Mouse (Mus musculus): ENCODE data around the gene Ehbp1l1.
A peak's percentile ranks its signal among the peaks of the same experiment; 100 is the strongest.

Gene Ehbp1l1

GRCm38 (mm10) chr19:5734325-5734724 is 8.2 kb upstream of the Ehbp1l1 start:
- DNase-seq (ENCODE audit: low spot score in 2 of 2), result no peak

- peak; percentile 91 to 94 for DNase-seq (ENCODE audit: low spot score in 2 of 2)
Measured at GRCm38 (mm10) chr19:5731264-5731978, 5.3 kb upstream of the Ehbp1l1 start.

DNA sequence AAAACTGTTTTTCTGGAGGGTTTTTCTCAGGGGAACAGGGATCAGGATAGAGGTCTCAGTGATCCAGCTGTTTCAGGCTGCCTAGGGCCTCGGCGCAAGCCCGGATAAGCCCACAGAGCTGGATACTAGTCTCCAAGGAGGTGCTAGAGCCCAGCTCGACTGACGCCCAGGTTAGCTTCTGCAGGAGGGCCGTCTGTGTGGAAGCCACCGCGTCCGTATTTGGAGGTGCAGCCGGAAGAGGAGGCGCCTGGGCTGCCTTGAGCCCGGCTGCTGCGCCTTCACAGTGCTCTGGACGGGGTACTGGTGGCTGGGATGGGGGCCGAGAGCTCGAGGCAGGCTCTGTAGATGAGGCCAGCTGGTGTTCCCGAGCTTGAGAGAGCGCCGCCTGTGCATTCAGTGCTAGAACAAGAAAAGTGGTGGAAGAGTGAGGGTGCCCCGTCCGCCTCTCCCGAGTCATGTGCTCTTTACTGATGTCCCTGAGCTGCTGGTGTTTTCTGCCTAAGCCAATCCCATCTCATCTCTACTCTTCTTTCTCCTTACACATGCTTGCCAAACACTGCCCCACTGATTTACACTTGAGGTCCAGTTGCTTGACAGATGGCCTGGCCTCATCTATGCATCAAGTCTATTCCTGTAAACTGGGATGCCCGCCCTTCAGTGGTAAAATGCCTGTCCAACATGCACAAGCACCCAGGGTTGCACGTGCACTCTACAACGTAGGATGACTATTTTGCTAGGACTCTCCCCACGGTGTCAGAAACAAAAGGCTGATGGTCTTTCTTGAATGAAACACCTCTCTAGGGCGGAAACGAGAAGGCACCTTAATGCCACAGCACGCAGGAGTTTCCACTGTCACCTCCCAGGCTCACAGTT is 4.4 kb upstream of the Ehbp1l1 start:
- no peak for DNase-seq (ENCODE audit: low spot score in 2 of 2)

DNA sequence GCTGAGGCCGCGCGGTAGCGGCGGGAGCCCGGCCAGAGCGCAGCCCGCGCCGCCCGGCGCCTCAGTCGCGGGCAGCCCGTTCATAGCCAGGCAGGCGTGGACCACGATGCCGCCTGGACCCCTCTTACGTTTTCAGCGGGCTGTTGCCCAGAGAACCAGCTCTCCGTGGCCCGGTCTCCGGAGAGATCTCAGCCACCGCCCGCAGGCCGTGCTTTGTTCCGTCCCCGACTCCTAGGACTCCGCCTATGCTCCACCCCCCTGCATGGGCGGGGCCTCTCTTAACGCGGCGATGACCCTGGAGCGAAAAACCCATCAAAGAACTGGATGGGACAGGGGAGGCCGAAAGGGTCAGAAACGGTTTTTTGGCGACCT is 3.3 kb upstream of the Ehbp1l1 start, which contains the start of gene Fam89b:
Gene Fam89b (minus strand): TSS at position 210 of the 372 bp plus-strand sequence.
- DNase-seq (ENCODE audit: low spot score in 2 of 2), result peak; percentile 88 to 91

DNA sequence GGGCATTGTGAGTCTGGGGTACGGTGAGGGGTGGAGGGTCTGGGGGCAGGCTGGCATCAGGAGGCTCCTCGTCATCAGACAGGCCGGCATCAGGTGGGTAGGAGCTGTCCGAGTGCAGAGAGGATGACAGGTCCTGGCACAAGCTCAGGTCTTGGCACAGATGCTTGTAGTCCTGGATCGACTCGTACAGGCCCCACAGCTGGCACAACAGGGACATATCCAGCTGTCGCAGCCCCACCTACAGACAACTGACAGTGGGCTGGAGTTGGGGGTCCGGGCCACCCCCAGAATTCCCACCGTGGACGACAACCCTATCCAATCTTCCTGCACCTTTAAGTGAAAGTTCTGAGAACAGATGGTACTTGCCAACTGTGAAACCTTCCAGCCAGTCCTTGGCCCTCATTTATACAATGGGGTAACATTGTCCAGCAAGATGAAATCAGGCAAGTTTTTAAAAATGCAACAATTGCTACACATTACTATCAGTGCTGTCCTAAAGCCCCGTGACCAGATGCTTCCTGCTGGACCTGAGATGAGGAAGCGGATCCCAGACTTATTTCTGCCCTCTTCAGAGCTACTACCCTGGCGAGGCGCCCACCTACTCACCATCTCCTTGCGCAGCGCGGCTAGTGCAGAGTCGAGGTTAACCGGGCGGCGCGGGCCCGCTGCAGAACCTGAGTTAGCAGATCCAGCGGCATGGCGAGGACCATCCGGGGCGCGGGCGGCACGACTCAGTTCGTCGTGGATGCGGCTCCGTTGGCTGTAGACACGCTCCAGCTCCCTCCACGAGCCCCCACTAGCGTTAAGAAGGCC is 2.7 kb upstream of the Ehbp1l1 start:
- peak in 1 of 2 experiments; percentile 38 for DNase-seq (ENCODE audit: low spot score in 2 of 2)

- DNase-seq (ENCODE audit: low spot score in 2 of 2), result peak; percentile 81 to 88
Measured at GRCm38 (mm10) chr19:5727701-5728100, 1.6 kb upstream of the Ehbp1l1 start.

DNA sequence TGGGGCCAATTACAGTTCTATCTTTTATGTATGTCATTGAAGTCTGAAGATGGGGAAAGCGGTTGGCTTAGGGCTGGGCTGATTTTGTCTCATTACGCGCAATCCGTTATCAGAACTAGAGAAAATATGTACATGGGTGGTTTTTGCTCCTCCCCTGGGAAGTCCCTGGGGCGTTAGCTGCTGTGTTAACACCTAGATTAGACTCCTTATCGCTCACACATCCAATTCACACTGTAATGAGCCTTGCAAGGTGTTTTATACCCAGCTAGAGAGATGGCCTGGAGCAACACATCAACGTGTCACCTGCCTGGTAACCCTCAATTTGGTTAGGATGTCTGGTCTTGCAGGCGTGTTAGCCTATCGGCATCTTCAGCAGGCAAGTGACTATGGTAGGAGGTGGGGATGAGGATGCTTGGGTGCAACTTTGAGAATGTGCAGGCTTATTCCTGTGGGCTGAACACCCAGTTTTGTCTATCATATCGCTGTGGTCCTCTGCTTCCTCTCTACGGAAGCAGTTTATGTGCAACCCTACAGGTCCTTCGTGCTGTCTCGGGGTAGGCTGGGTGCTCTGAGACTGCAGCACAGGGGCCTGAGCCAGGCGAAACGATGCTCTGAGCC is 953 bp upstream of the Ehbp1l1 start:
- DNase-seq (ENCODE audit: low spot score in 2 of 2), result no peak

DNA sequence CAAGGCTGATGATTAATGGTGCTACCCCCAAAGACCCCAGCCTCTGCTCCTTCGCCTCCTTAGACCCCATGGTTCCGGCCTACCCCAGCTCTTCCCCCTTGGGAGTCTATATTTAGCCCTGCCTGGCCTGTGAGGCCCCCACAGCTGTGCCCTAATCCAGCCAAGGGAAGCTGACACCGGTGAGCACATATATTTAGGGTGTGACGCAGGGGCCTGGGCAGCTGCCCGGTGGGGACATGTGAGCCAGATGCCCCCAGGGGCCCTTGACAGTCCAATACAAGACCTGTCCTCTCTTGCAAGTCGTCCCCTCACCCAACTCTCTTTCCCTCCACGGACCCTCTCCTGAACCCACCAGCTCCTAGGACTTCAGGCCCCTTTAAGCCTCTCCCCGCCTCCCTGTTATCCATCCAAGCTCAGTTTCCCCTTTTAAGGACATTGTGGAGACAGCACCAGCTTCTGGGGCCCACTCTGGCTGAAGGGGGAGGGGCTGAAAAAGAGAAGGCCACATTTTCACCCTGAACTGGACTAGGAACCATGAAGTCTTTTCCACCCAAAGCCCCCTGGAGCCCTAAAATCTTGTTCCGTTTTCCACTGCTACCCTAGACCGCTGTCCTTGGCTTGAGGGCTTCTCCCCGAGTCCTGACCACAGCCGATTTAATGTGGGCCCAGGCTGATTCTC is 949 bp downstream of the Ehbp1l1 start:
- DNase-seq (ENCODE audit: low spot score in 2 of 2), result peak; percentile 18 to 52

- DNase-seq (ENCODE audit: low spot score in 2 of 2), result peak; percentile 71 to 85
Measured at GRCm38 (mm10) chr19:5724549-5724941, 1.6 kb downstream of the Ehbp1l1 start.

DNA sequence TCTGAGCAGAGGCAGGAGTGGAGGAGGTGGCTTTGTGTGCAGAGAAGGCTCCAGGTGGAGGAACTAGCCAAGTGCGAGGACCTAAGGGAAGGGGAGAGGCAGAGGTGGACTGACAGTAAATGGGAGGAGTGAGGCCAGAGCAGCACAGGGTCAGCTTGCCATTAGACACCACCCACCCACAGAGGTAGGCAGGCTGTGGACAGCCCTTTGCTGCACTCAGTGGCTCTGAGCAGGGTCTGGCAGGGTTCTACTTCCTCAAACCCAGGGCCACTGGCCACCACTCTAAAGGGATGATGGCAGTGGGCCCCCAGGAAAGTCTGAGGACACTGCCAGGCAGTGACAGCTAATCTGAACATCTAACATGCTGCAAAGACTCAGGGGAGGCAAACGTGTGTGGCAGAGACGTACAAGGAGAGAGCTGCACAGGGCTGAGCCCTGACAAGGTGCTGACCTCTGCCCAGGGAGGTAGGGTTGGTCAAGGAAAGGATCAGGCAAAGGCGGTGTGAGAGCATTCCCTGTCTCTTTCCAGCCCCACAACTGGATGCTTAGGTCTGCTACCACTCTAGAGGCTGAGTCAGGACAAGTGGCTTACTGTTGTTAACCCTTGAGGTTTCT is 2.1 kb downstream of the Ehbp1l1 start:
- DNase-seq (ENCODE audit: low spot score in 2 of 2), result no peak

- no peak for DNase-seq (ENCODE audit: low spot score in 2 of 2)
Measured at GRCm38 (mm10) chr19:5722848-5723425, 3.2 kb downstream of the Ehbp1l1 start.

DNA sequence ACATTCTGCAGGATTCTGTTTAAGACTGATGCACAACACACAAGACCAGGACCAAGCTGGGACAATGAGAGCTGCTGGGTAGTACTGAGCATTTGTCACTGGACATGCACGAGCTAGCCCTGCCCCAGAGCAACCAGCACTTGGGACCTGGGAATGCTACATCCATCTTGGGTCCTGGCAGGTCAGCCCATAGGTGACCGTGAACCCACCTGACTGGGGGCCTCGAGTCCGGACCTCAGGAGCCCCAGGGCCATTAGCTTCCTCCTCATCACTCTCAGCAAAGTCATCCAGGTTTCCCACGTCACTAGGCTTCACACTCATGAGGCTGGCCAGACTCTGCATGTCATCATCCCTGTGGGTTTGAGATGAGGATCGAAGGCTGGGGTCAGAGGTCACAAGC is 4.9 kb downstream of the Ehbp1l1 start:
- DNase-seq (ENCODE audit: low spot score in 2 of 2), result no peak

DNA sequence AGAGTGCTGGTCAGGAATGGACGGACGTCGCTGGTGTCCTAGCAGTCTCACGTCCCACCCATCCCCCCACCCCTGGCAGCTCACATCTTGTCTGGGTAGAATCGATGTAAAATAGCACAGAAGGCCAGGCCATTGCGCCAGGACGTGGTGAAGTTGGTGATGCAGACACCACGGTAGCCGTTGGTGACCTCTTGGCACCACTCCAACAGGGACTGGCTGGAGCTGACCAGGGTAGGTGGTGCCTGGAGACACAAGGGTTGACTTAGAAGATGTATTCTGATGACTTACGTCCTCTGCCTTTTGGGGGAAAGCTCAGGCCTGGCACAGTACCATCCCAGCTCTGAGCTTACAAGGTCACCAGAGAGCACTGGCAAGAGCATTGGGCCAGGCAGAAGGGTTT is 9.2 kb downstream of the Ehbp1l1 start:
- no peak for DNase-seq (ENCODE audit: low spot score in 2 of 2)

DNA sequence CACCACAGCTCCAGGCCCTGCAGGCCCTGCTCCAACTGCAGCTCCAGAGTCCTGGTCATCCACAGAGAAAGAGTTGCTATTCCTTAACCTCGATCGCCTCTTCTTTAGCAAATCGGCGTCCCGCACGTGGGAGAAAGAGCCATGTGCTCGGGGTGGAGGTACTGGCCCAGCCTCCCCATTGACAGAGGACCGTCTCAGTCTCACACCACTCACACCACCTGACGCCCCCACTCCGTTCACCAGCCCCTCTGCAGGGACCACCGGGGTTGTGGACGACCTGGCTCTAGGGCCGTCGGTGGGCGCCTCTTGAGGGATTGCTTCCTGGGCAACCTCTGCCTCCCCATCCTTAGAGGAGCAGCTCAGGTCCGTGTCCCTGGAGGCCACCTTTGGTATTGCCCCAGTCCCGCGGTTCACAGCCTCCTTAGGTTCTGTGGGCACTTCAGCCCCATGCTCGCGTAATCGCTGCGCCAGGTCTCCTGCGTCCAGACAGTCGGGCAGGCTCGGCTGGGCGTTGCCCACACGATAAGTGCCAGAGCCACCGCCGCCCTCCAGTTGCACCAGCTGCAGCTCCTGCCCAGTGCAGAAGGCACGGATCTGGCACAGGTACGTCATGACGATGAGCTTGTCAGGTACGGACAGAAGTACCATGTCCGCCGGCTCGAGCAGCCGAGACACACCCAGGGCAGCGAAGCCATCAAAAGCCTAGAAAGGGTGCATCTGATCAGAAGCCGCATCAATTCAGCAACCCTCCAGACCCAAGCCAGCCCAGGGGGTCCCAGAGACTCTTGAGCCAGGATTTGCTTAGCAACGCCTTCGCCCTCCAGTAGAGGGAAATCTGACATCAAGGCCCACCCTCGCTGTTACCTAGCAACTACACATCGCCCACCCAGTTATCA is 10.1 kb downstream of the Ehbp1l1 start:
- DNase-seq (ENCODE audit: low spot score in 2 of 2), result no peak

DNA sequence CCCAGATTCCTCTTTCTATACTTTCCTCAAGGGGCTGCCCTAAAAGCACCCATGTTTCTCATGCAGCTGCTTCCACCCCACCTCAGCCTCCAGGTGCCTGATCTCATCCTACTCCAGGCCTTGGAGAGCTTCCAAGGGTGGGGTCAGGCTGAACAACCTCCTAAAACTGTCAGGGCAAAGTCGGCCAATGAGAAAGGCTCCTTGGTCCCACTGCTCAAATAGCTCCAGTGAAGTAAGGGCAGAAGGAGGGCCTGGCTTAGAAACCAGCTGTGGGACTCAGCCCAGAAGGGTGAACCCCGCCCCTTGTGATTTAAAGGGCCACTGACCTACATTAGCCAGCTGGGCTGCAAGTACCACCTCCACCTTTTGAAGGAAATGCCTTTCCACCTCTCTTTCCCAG is 12.4 kb downstream of the Ehbp1l1 start:
- peak; percentile 45 to 79 for DNase-seq (ENCODE audit: low spot score in 2 of 2)

DNA sequence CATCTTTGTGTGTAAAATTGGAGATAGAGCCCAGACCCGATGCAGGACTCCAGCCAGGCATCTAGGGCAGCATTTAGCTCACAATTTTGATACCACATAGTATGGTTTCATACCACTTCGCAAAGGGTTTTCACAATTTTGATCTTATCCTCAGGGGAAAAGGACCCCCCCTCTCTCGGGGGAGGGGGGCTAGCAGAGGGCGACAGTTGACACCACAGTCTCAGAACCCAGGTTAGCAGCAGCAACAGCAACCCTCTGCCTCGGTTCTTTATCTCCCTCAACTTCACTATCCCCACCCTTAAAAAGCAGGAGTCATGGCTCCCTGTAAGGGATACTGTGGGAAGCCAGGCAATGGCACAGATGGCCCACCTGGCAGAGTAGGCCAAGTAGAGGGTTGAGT is 12.9 kb downstream of the Ehbp1l1 start:
- DNase-seq (ENCODE audit: low spot score in 2 of 2), result no peak

DNA sequence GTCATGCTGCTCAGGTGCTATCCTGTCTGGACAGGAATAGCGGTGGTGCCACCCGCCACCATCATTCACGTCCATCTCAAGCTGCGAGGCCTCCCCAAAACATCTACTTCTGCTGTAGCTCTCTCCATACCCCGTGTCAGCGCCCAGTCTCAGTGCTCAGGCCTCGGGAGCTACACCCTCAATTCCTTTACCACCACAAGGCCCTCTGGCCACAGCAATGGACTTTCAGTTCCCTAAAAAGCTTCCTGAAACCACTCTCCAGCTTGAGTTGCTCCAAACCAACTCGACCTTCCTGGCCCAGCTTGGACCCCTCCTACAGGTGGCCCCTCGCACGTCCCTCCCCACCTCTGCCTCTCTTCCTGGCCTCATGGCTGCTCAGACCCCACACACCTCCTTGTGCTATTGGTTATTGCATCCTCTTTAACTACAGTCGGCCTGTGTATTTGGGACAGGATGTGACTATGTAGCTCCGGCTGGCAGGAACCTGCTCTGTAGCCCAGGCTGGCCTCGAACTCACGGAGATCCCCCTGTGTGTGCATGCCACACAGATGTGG is 14.1 kb downstream of the Ehbp1l1 start:
- no peak for DNase-seq (ENCODE audit: low spot score in 2 of 2)

- peak; percentile 55 to 66 for DNase-seq (ENCODE audit: low spot score in 2 of 2)
Measured at GRCm38 (mm10) chr19:5711218-5711617, 14.9 kb downstream of the Ehbp1l1 start.

GRCm38 (mm10) chr19:5710581-5710980 is 15.5 kb downstream of the Ehbp1l1 start:
- no peak for DNase-seq (ENCODE audit: low spot score in 2 of 2)

Data from urinary bladder, postnatal 36 days (tissue).